Mouse (Mus musculus) right cerebral cortex, postnatal 25 days (tissue): ENCODE data around the gene Plrg1.

Experiments used
- DNase-seq: peaks from one replicate; pipeline ENCODE4 v3.0.0; 2022

Gene Plrg1

GRCm38 (mm10) chr3:83053126-83053525 lies 2.2 kb upstream of the Plrg1 start:
- DNase-seq, result no peak

GRCm38 (mm10) chr3:83053758-83054157 lies 1.6 kb upstream of the Plrg1 start:
- no peak for DNase-seq

- no peak for DNase-seq
Measured at GRCm38 (mm10) chr3:83054759-83055158, 563 bp upstream of the Plrg1 start.

- DNase-seq, result no peak
Measured at GRCm38 (mm10) chr3:83057046-83057445, 1.7 kb downstream of the Plrg1 start.

- no peak for DNase-seq
Measured at GRCm38 (mm10) chr3:83067920-83068319, 12.6 kb downstream of the Plrg1 start.

GRCm38 (mm10) chr3:83068869-83069268 lies 13.5 kb downstream of the Plrg1 start:
- DNase-seq, result no peak

- DNase-seq, result no peak
Measured at GRCm38 (mm10) chr3:83070231-83070630, 14.9 kb downstream of the Plrg1 start.

GRCm38 (mm10) chr3:83076563-83076962 lies 21.2 kb downstream of the Plrg1 start:
- no peak for DNase-seq

- DNase-seq, result peak; percentile 17
Measured at GRCm38 (mm10) chr3:83080567-83081055, 25.3 kb downstream of the Plrg1 start.

GRCm38 (mm10) chr3:83097586-83097985 lies 42.3 kb downstream of the Plrg1 start:
- no peak for DNase-seq

GRCm38 (mm10) chr3:83098546-83099034 lies 43.3 kb downstream of the Plrg1 start:
- no peak for DNase-seq

GRCm38 (mm10) chr3:83099139-83099538 lies 43.8 kb downstream of the Plrg1 start:
- DNase-seq, result no peak

- DNase-seq, result no peak
Measured at GRCm38 (mm10) chr3:83099651-83100050, 44.3 kb downstream of the Plrg1 start.

GRCm38 (mm10) chr3:83102286-83102685 lies 47.0 kb downstream of the Plrg1 start:
- no peak for DNase-seq

- no peak for DNase-seq
Measured at GRCm38 (mm10) chr3:83110163-83110562, 54.8 kb downstream of the Plrg1 start.

GRCm38 (mm10) chr3:83111485-83112261 lies 56.4 kb downstream of the Plrg1 start:
- DNase-seq, result no peak

- DNase-seq, result no peak
Measured at GRCm38 (mm10) chr3:83112869-83113268, 57.5 kb downstream of the Plrg1 start.

- DNase-seq, result no peak
Measured at GRCm38 (mm10) chr3:83114946-83115345, 59.6 kb downstream of the Plrg1 start.

- no peak for DNase-seq
Measured at GRCm38 (mm10) chr3:83117592-83117991, 62.3 kb downstream of the Plrg1 start.
